Mouse (Mus musculus): ENCODE measurements at regions not wholly inside any gene's neighbourhood (a gene's known extent, or its start where the extent isn't known, plus 50 kb on each side); places are given as distances from the start of the nearest gene placed in this dataset.

DNA sequence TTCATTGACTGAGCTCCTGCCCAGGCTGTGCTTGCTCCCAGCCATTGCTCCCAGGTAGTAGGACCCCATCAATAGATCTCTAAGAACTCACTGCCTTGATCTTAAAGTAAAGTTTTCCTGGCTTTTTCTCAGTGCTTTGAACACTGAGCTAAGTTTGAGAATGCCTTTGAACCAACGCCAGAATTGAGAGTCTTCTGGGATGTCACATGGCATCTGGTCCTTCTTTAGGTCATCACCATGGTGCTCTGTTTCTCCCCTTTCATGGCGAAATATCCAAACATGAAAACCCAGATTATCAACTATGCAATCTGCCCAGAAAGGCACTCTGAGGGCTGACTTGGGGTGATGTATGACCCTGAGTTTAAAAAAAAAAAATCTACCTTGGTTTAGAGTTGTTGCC, 158.9 kb downstream of the Cartpt start:
- TF ChIP-seq CTCF (IDR thresholded peaks at IDR 0.05; ENCODE audit: control insufficient read depth, insufficient read depth, insufficient replicate concordance, low read depth, low read length) = no peak
- TF ChIP-seq POLR2A (IDR thresholded peaks at IDR 0.05; ENCODE audit: control insufficient read depth, low read depth, low read length) = no peak

Measured in testis, adult 2 months (tissue).